Mouse (Mus musculus) CD4-positive, CD25-positive, alpha-beta regulatory T cell, adult 9 weeks (primary cell): ENCODE data around the gene Panx3. TPM values are rescaled to one million over a fixed set of nuclear protein-coding genes. Genes with fewer than 3 reads are reported as not detected.

Source experiments
- polyA plus RNA-seq: library from polyadenylated mRNA; unstranded; fragments of 100-300 nt; shearing (Covaris generic); gene quantifications from one replicate; pipeline ENCODE4 v1.2.1, GENCODE M21; 2017

The Panx3 gene
- polyA plus RNA-seq = not detected

DNA sequence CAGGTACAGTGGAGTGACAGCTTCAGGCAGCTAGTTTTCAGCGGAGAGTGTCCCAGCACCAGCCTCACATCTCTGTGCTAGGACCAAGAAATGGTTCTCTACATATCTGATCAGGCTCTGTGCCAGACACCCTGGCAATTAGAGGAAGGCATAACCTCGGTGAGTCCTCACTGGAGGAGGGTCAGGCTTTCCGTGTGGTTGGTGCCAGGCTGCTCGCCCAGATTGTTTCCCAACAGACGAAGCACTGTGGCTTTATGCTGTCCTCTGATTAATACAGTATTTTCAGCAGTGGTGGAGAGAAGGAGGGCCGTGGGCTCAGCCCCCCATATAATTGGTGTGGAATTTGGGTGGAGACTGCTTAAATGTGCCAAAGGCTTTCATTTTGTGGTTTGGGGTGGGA is at the start of gene Panx3:
Gene Panx3 (minus strand): TSS at position 121 of the 400 bp plus-strand sequence.

DNA sequence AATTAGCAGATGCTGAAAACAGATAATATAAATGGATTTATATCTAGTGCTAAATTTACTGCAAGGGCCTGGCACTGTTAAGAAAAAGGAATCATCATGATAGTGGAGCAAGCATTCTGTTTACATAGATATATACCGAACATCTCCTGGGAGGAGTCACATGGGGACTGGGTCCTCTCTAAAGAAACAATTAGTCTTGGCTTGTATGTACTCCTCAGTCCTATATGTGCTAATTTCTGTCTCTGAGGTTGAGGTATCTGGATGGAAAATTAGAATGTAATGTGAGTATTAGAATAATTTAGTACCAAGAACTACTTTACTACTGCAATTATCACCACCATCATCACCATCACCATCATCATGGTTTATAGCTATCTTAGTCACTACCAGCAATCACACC is 47.1 kb upstream of the Panx3 start, which contains the start of gene Olfr160:
Gene Olfr160 (minus strand): TSS at position 101 of the 400 bp plus-strand sequence.

DNA sequence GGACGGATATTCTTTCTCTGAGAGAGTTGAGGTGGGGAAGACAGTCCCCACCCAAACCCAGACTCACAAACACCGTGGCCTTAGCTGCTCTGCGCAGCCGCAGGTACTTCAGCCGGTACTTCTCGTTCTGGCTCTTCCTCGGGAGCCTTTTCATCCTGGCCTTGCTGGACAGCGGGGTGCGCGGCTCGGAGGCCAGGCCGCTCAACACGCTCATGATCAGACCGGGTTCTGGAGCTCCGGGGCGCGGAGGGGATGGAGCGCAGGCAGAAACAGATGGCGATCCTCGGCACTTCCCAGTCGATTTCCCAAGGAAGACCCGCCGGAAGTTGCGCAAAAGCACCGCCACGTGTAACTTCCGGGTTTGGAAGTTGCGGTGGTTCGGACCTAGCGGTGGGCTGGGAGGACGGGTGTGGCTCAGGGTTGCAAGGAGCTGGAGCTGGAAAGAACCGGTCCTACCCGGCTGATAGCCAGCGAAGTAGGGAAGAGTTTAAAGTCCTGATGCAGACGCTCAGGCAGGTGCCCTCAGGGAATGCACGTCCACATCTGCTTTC is 12.0 kb downstream of the Panx3 start, which contains the start of gene Tbrg1:
Gene Tbrg1 (minus strand): TSS at position 382 of the 551 bp plus-strand sequence.

DNA sequence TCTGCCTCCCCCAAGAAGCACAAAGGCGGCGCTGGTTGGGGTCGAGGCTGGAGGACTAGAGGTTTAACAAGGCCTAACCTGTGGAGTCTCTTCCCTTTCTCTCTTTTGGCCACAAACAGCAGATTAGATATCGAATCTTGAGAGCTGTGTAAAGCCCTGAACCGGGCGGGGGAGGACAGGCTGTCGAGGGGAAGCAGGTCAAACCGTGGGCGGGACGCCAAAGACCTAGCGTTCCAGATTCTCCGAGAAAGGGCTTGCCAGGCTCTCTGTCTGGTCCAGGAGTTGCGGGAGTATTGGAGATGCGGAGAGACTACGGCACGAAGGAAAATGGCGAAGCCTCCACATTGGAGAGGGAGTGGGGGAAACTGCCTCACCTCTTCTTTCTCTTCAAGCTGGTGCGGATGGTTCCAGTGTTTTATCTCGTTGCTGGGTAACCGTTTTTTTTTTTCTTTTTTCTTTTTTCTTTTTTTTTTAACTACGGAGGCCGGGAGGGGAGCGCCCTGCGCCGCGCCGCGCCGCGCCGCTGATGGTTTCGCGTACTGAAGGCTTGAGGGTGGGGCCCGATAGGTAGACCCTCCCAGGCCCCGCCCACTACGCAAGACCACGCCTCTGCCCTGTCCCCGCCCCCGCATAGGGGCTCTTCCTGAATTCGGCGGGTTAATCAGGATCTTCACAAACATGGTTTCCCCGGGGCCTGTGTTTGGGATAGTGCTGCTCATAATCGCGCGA is 55.7 kb downstream of the Panx3 start, which contains the start of gene Spa17:
Gene Spa17 (minus strand): TSS at position 541 of the 729 bp plus-strand sequence.

Other genes with a start within 250 kb of the Panx3 start
- gene Robo3, start 236.0 kb downstream of the Panx3 start, polyA plus RNA-seq = not detected
- 5.7 TPM for gene Msantd2, start 179.9 kb downstream of the Panx3 start, polyA plus RNA-seq
- gene Esam, start 141.2 kb downstream of the Panx3 start, polyA plus RNA-seq = not detected
- gene Vsig2, start 130.0 kb downstream of the Panx3 start, polyA plus RNA-seq = not detected
- 4.8 TPM for gene Nrgn, start 116.3 kb downstream of the Panx3 start, polyA plus RNA-seq
- gene Siae, start 113.5 kb downstream of the Panx3 start, polyA plus RNA-seq = 19.7 TPM
- gene Spa17, start 55.5 kb downstream of the Panx3 start, polyA plus RNA-seq = 1.2 TPM
- 174 TPM for gene Tbrg1, start 11.9 kb downstream of the Panx3 start, polyA plus RNA-seq
- gene Olfr160, start 47.0 kb upstream of the Panx3 start, polyA plus RNA-seq = not detected
- not detected for gene Olfr874, start 75.9 kb upstream of the Panx3 start, polyA plus RNA-seq
- not detected for gene Olfr875, start 102.6 kb upstream of the Panx3 start, polyA plus RNA-seq
- 0.07 TPM for gene Olfr876, start 133.8 kb upstream of the Panx3 start, polyA plus RNA-seq
- not detected for gene Olfr877, start 185.0 kb upstream of the Panx3 start, polyA plus RNA-seq
- 0.04 TPM for gene Olfr145, start 227.5 kb upstream of the Panx3 start, polyA plus RNA-seq
- not detected for gene Olfr878, start 248.6 kb upstream of the Panx3 start, polyA plus RNA-seq